Mouse (Mus musculus): ENCODE data around the gene Pold2.

- TF ChIP-seq GATA2 (IDR thresholded peaks at IDR 0.05; ENCODE audit: borderline replicate concordance, low read depth, low read length): no peak
- TF ChIP-seq CTCF (IDR thresholded peaks at IDR 0.05; ENCODE audit: low read depth, low read length): no peak
Observed at GRCm38 (mm10) chr11:5862394-5863105, 15.5 kb downstream of the Pold2 start.

All from G1E (cell line).